Mouse (Mus musculus): ENCODE data around the gene Tnik. TPM values are rescaled to one million over a fixed set of nuclear protein-coding genes. Genes with fewer than 3 reads are reported as not detected.

Gene Tnik
- total and polyA plus RNA-seq, 2 experiments from 2014 or later: 61.7 to 105 TPM

DNA sequence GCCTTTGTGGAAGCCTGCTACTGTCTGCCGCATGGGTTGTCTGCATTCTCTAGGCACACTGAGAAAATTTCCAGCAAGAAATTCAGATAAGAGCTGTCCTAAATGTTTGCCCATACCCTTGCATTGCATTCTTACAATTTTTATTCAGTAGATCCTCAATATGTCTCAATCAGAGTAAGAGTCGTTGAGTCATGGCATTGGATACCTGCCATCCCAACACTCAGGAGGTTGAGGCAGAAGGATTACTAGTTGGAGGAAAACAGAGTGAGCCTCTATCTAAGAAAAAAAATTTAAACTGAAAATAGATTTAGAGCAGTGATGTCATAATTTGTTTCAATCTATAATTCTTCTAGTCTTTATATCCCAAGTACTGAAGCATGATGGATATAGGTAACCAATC is 109.4 kb downstream of the Tnik start:
- Histone ChIP-seq H3K4me2 (ENCODE audit: low read depth, low read length) (no peak overlapping the region), H3K4me3 (ENCODE audit: low read length) (no peak overlapping the region), H3K27me3 (ENCODE audit: insufficient read depth, low read length) (no peaks in the 10 kb centered on the region), H3K9me3 (ENCODE audit: low read length) (no peaks in the 10 kb centered on the region), H3K9ac (replicated peaks; ENCODE audit: low read length) (no peak overlapping the region), H3K36me3 (ENCODE audit: insufficient read depth, low read length) (no peaks in the 10 kb centered on the region), H3K27ac (no peak overlapping the region), H3K4me1 (ENCODE audit: insufficient read depth, low read length) (no peaks in the 10 kb centered on the region)
- ATAC-seq: no peak
- no peak for TF ChIP-seq CTCF (IDR thresholded peaks at IDR 0.05; ENCODE audit: low read depth)
- 85% methylated on average over 2 of the region's 2 CpGs for WGBS
- no peak for DNase-seq (ENCODE audit: low spot score)

DNA sequence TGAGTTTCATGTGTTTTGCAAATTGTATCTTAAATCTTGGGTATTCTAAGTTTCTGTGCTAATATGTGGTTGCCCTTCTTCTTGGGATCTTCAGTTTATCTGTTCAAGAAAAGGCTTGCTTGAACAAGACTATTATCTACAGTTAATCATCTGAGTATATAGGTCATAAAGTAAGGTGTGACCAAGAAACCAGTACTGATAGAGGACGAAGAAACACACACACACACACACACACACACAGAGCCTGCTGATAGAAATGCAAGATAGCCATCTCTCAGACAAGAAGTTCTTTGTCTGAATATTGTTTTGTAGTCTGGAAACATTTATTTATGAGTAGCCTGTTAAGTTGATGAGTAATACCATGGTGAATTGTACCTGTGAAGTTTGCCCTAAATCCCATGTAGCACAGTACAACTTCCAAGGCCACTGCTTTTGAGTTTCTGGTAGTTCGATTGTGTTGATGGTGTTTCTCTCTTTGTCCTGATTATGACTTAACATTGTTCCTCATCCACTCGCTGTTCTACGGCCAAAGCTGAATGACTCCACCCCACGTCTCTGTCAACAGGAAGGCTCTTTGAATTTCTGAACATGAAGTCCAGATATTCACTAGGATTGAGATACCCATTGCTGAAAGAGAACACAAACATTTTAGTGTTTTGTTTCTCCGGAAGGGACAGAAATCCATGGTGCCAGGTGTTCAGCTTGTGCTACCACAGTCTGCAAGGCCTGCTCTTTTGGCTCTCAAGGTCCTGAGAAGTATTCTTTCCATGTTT is 111.9 kb downstream of the Tnik start:
- Histone ChIP-seq H3K27ac (no peak overlapping the region), H3K4me3 (ENCODE audit: low read length) (no peak overlapping the region), H3K4me2 (ENCODE audit: low read depth, low read length) (no peak overlapping the region), H3K36me3 (ENCODE audit: insufficient read depth, low read length) (no peaks in the 10 kb centered on the region), H3K9ac (replicated peaks; ENCODE audit: low read length) (no peak overlapping the region), H3K9me3 (ENCODE audit: low read length) (no peaks in the 10 kb centered on the region), H3K27me3 (ENCODE audit: insufficient read depth, low read length) (no peaks in the 10 kb centered on the region), H3K4me1 (ENCODE audit: insufficient read depth, low read length) (no peaks in the 10 kb centered on the region)
- ATAC-seq (no peak), DNase-seq (ENCODE audit: low spot score) (no peak)
- 88% methylated on average over 6 of the region's 6 CpGs for WGBS
- no peak for TF ChIP-seq CTCF (IDR thresholded peaks at IDR 0.05; ENCODE audit: low read depth)

DNA sequence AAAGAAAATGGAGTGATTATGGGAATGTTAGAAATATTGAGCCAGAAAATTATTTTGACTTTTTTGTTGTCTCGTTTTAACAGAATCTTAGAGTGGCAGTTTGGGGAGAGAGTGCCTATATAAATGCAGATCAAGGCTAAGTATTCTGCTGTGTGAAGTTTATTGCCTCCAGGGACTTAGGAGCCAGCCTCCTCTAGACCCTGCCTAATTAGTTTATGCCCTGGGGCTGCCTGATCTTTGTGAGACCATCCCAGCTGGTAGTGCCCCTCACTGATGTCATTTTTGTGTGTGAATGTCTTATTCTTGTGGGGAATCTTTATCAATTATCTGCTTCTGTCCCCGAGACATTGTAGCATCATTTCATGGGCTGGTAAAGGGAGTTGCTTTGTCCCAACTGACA is 117.2 kb downstream of the Tnik start:
- H3K4me1 ChIP-seq (ENCODE audit: insufficient read depth, low read length): peaks cover 18% of the 10 kb centered on the region
- no peak overlapping the region for H3K27ac ChIP-seq
- H3K4me3 ChIP-seq (ENCODE audit: low read length): no peak overlapping the region
- H3K9me3 ChIP-seq (ENCODE audit: low read length): no peaks in the 10 kb centered on the region
- no peak for ATAC-seq
- no peak overlapping the region for H3K9ac ChIP-seq (replicated peaks; ENCODE audit: low read length)
- H3K36me3 ChIP-seq (ENCODE audit: insufficient read depth, low read length): no peaks in the 10 kb centered on the region
- H3K27me3 ChIP-seq (ENCODE audit: insufficient read depth, low read length): no peaks in the 10 kb centered on the region
- TF ChIP-seq CTCF (IDR thresholded peaks at IDR 0.05; ENCODE audit: low read depth): no peak
- 49% methylated on average over 2 of the region's 2 CpGs for WGBS
- peak; percentile 26 for DNase-seq (ENCODE audit: low spot score)
- H3K4me2 ChIP-seq (ENCODE audit: low read depth, low read length): no peak overlapping the region

DNA sequence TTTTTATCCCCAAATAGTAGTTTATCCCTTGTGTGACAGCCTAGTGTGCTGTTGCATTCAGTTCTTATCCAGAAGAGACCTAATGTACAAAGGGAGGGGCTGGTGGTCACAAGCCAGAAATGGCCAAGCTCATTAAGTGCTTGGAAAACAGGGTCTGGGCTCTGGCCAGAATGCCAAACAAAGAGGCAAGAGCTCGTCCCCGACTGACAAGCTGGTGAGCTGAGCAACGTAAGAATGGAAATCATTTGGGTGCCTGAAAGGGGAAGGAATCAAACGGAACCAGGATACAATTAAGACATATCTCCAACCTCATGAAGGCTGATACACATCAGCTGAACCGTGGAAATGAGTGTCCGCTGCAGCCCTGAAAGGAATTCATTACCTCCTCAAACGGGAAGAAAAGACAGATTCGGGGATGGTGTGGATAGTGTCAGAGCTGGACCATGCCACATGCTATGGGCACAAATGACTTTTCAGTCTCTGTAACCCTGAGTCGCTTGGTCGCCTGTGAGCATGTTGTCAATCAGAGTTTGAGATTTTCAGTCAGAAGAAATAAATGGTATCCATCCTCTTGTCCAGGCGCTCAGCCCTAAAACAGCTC is 120.6 kb downstream of the Tnik start:
- 24% methylated on average over 11 of the region's 11 CpGs for WGBS
- H3K4me3 ChIP-seq (ENCODE audit: low read length): no peak overlapping the region
- H3K4me2 ChIP-seq (ENCODE audit: low read depth, low read length): peak overlapping the region; percentile 16
- no peak for TF ChIP-seq CTCF (IDR thresholded peaks at IDR 0.05; ENCODE audit: low read depth)
- peak overlapping the region; percentile 70 for H3K27ac ChIP-seq
- H3K27me3 ChIP-seq (ENCODE audit: insufficient read depth, low read length): no peaks in the 10 kb centered on the region
- H3K9me3 ChIP-seq (ENCODE audit: low read length): no peaks in the 10 kb centered on the region
- H3K4me1 ChIP-seq (ENCODE audit: insufficient read depth, low read length): peaks cover 19% of the 10 kb centered on the region
- DNase-seq (ENCODE audit: low spot score) (peak; percentile 78), ATAC-seq (peak; percentile 75)
- H3K36me3 ChIP-seq (ENCODE audit: insufficient read depth, low read length): no peaks in the 10 kb centered on the region
- no peak overlapping the region for H3K9ac ChIP-seq (replicated peaks; ENCODE audit: low read length)

DNA sequence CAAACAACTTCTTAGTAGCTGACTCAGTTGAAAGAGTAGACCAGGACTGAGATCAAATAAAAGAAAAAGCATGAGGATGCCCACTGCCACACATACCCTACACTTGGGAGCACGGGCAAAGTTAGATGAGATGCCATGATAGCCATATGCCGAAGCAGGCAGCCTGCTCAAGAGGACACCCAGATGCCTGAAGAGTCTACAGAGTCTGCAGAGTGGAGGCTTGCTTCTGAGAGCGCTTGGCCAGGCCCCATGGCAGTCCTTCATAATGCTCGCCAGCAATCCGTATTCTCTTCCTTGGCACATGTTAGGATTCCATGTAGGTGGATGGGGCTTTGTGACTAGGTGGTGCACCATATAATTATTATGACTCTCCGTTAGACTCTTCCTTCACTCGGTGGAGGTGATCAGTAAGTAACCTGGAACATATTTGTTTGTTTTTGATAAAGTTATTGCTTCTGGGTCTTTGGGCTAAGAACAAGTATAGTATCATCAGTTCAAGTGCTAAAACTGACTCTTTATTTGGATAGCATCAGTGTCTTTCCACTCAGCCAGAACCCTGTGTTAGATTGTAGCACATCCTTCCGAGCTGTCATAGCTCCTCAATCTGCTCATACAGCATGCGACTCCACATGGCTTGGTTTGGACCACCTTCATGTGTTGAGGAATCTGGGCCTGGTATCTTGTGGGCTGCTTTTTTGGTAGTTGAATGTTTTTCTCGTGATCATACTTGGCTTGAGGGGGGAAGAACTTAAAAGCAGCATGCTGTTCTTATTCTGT is 122.4 kb downstream of the Tnik start:
- H3K9me3 ChIP-seq (ENCODE audit: low read length): no peaks in the 10 kb centered on the region
- H3K4me2 ChIP-seq (ENCODE audit: low read depth, low read length): no peak overlapping the region
- no peak overlapping the region for H3K9ac ChIP-seq (replicated peaks; ENCODE audit: low read length)
- ATAC-seq: no peak
- TF ChIP-seq CTCF (IDR thresholded peaks at IDR 0.05; ENCODE audit: low read depth): no peak
- H3K27ac ChIP-seq: peak overlapping the region; percentile 57
- peaks cover 19% of the 10 kb centered on the region for H3K4me1 ChIP-seq (ENCODE audit: insufficient read depth, low read length)
- 84% methylated on average over 10 of the region's 10 CpGs for WGBS
- no peaks in the 10 kb centered on the region for H3K36me3 ChIP-seq (ENCODE audit: insufficient read depth, low read length)
- DNase-seq (ENCODE audit: low spot score): no peak
- no peaks in the 10 kb centered on the region for H3K27me3 ChIP-seq (ENCODE audit: insufficient read depth, low read length)
- H3K4me3 ChIP-seq (ENCODE audit: low read length): no peak overlapping the region

DNA sequence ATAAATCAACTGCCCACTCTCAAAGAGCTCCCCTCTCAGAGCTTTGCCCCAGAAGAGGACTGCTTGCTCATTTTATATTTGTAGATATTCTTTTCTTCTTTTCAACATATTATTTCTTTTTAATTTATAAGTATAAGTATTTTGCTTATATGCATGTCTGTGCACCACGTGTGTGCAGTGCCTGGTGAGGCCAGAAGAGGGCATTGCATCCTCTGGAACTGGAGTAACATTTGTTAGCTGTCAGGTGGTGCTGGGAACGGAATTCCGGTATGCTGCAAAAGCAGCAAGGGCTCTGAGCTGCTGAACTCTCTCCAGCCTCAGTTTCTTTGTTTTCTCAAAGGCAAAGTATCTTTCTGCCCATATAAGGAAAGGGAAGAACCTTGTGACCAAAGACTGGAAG is 125.5 kb downstream of the Tnik start:
- H3K4me1 ChIP-seq (ENCODE audit: insufficient read depth, low read length): peaks cover 15% of the 10 kb centered on the region
- no peak overlapping the region for H3K4me3 ChIP-seq (ENCODE audit: low read length)
- WGBS: 85% methylated on average over 3 of the region's 3 CpGs
- H3K27ac ChIP-seq: no peak overlapping the region
- ATAC-seq (no peak), DNase-seq (ENCODE audit: low spot score) (no peak)
- no peak for TF ChIP-seq CTCF (IDR thresholded peaks at IDR 0.05; ENCODE audit: low read depth)
- H3K9me3 ChIP-seq (ENCODE audit: low read length): no peaks in the 10 kb centered on the region
- no peak overlapping the region for H3K4me2 ChIP-seq (ENCODE audit: low read depth, low read length)
- no peaks in the 10 kb centered on the region for H3K27me3 ChIP-seq (ENCODE audit: insufficient read depth, low read length)
- no peak overlapping the region for H3K9ac ChIP-seq (replicated peaks; ENCODE audit: low read length)
- H3K36me3 ChIP-seq (ENCODE audit: insufficient read depth, low read length): no peaks in the 10 kb centered on the region
